Mouse (Mus musculus): ENCODE data around the gene Ctps2. TPM values are rescaled to one million over a fixed set of nuclear protein-coding genes. Genes with fewer than 3 reads are reported as not detected.

Gene Ctps2
- polyA plus RNA-seq, 1 experiment from 2014 or later, result 77.7 TPM

DNA sequence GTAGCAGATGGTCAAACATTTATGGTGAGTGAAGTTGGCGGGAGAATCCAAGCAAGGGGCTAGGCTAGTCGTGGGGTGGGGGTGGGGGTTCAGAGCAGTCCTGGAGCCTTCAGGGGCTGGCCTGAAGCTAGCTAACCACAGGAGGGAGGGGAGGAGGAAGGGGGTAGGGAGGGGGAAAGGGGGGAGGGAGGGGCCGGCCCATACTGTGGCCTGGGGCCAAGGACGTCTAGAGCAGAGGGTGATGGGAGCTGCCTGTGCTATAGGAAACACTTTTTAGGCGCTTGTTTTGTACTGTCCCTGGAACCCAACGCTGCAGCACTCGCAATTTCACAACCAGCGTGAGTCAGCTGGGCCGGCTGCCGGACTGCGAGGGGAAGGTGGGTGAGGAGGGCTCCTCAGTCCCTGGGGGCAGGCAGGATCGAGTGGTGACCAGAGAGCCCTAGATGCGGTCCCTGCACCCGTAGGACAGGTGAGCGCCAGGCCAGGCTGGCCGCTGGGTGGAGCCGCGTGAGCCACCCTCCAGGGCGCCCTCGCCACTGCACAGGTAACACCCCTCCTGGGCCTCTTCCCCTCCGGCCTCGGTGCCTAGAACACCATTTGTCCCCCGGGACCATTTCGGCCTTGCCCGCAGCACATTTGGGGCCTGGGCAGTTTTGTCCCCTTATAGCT is 467 bp downstream of the Ctps2 start:
- peak; percentile 84 for DNase-seq (ENCODE audit: low spot score)
- Histone ChIP-seq H3K27ac (replicated peaks; ENCODE audit: low read depth, low read length) (peak overlapping the region; percentile 79), H3K4me1 (ENCODE audit: control insufficient read depth, insufficient read depth, low read length) (0 out of 2 replicates have a peak, but pooled peaks cover 3% of the 10 kb centered on the region), H3K4me3 (ENCODE audit: low read depth, low read length) (peak overlapping the region; percentile 61), H3K9me3 (ENCODE audit: control insufficient read depth, low read length) (no peaks in the 10 kb centered on the region), H3K4me2 (ENCODE audit: low read depth, low read length) (peak overlapping the region; percentile 64), H3K36me3 (ENCODE audit: control insufficient read depth, insufficient read depth, low read length) (no peaks in the 10 kb centered on the region), H3K9ac (ENCODE audit: low read depth, low read length) (peak overlapping the region; percentile 73), H3K27me3 (replicated peaks; ENCODE audit: control insufficient read depth, insufficient read depth, low read length) (no peaks in the 10 kb centered on the region)
- WGBS, result 24% methylated on average over 12 of the region's 25 CpGs
- ATAC-seq (ENCODE audit: low read depth), result peak; percentile 89

GRCm38 (mm10) chrX:162902040-162902734 is 1.1 kb downstream of the Ctps2 start:
- peak overlapping the region; percentile 73 for H3K9ac ChIP-seq (ENCODE audit: low read depth, low read length)
- no peaks in the 10 kb centered on the region for H3K36me3 ChIP-seq (ENCODE audit: control insufficient read depth, insufficient read depth, low read length)
- no peaks in the 10 kb centered on the region for H3K27me3 ChIP-seq (replicated peaks; ENCODE audit: control insufficient read depth, insufficient read depth, low read length)
- WGBS, result 32% methylated on average over 26 of the region's 29 CpGs
- H3K4me1 ChIP-seq (ENCODE audit: control insufficient read depth, insufficient read depth, low read length), result 0 out of 2 replicates have a peak, but pooled peaks cover 3% of the 10 kb centered on the region
- H3K9me3 ChIP-seq (ENCODE audit: control insufficient read depth, low read length), result no peaks in the 10 kb centered on the region
- peak overlapping the region; percentile 79 for H3K27ac ChIP-seq (replicated peaks; ENCODE audit: low read depth, low read length)
- H3K4me3 ChIP-seq (ENCODE audit: low read depth, low read length), result peak overlapping the region; percentile 61
- DNase-seq (ENCODE audit: low spot score) (peak; percentile 22), ATAC-seq (ENCODE audit: low read depth) (peak; percentile 66)
- peak overlapping the region; percentile 64 for H3K4me2 ChIP-seq (ENCODE audit: low read depth, low read length)

DNA sequence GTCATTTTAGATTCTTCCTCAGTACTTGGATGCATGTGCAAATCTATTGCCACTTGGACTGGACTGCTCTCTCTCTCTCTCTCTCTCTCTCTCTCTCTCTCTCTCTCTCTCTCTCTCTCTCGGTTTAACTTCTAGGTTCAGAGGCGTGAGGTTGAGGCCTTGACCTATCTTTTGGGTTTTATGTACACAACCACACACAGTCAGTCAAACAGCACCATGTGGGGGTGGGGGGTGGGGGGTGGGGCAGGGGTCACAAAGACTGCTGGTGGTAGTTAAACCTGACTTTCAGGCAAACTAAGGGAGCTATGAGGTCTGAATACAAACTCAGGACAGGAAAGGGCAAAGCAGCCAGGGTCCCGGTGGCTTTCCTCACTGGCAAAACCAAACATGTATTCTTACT is 6.5 kb downstream of the Ctps2 start:
- Histone ChIP-seq H3K36me3 (ENCODE audit: control insufficient read depth, insufficient read depth, low read length) (peaks cover 5% of the 10 kb centered on the region; the same call in 1 of the 2 replicates), H3K4me3 (ENCODE audit: low read depth, low read length) (no peak overlapping the region), H3K9ac (ENCODE audit: low read depth, low read length) (no peak overlapping the region), H3K27ac (replicated peaks; ENCODE audit: low read depth, low read length) (no peak overlapping the region), H3K4me2 (ENCODE audit: low read depth, low read length) (no peak overlapping the region), H3K9me3 (ENCODE audit: control insufficient read depth, low read length) (no peaks in the 10 kb centered on the region), H3K4me1 (ENCODE audit: control insufficient read depth, insufficient read depth, low read length) (0 out of 2 replicates have a peak, but pooled peaks cover 2% of the 10 kb centered on the region), H3K27me3 (replicated peaks; ENCODE audit: control insufficient read depth, insufficient read depth, low read length) (no peaks in the 10 kb centered on the region)
- 64% methylated on average over 3 of the region's 3 CpGs for WGBS
- DNase-seq (ENCODE audit: low spot score) (no peak), ATAC-seq (ENCODE audit: low read depth) (no peak)

GRCm38 (mm10) chrX:162913651-162914050 is 12.6 kb downstream of the Ctps2 start:
- Histone ChIP-seq H3K9ac (ENCODE audit: low read depth, low read length) (no peak overlapping the region), H3K27me3 (replicated peaks; ENCODE audit: control insufficient read depth, insufficient read depth, low read length) (no peaks in the 10 kb centered on the region), H3K4me1 (ENCODE audit: control insufficient read depth, insufficient read depth, low read length) (no peaks in the 10 kb centered on the region), H3K4me2 (ENCODE audit: low read depth, low read length) (no peak overlapping the region), H3K36me3 (ENCODE audit: control insufficient read depth, insufficient read depth, low read length) (peaks cover 14% of the 10 kb centered on the region), H3K4me3 (ENCODE audit: low read depth, low read length) (no peak overlapping the region), H3K27ac (replicated peaks; ENCODE audit: low read depth, low read length) (no peak overlapping the region), H3K9me3 (ENCODE audit: control insufficient read depth, low read length) (no peaks in the 10 kb centered on the region)
- DNase-seq (ENCODE audit: low spot score) (no peak), ATAC-seq (ENCODE audit: low read depth) (no peak)
- 91% methylated on average over 3 of the region's 3 CpGs for WGBS

DNA sequence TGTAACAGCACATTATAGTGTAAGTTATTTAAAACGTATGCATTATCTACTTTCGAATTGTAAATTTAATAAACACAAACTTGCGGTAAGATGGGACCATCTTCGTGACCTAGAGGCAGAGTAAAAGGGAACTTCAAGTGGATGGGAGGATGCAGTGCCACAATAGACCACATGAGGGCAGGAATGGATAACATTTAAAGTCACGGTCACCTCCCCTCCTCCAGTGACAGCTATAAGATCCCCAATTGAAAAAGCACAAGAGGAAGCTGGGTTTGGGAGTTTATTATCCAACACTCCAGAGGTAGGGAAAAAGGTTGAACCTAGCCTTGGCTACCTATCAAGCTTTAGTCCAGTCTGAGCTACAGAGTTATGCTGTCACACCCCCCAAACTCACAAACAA is 14.7 kb downstream of the Ctps2 start:
- Histone ChIP-seq H3K9me3 (ENCODE audit: control insufficient read depth, low read length) (no peaks in the 10 kb centered on the region), H3K27me3 (replicated peaks; ENCODE audit: control insufficient read depth, insufficient read depth, low read length) (no peaks in the 10 kb centered on the region), H3K9ac (ENCODE audit: low read depth, low read length) (no peak overlapping the region), H3K36me3 (ENCODE audit: control insufficient read depth, insufficient read depth, low read length) (peaks cover 10% of the 10 kb centered on the region), H3K4me2 (ENCODE audit: low read depth, low read length) (no peak overlapping the region), H3K4me1 (ENCODE audit: control insufficient read depth, insufficient read depth, low read length) (no peaks in the 10 kb centered on the region), H3K27ac (replicated peaks; ENCODE audit: low read depth, low read length) (no peak overlapping the region), H3K4me3 (ENCODE audit: low read depth, low read length) (no peak overlapping the region)
- DNase-seq (ENCODE audit: low spot score), result peak; percentile 43
- ATAC-seq (ENCODE audit: low read depth), result no peak
- 36% methylated on average over 5 of the region's 5 CpGs for WGBS

- 81% methylated on average over 8 of the region's 8 CpGs for WGBS
- H3K4me3 ChIP-seq (ENCODE audit: low read depth, low read length), result no peak overlapping the region
- H3K9me3 ChIP-seq (ENCODE audit: control insufficient read depth, low read length), result no peaks in the 10 kb centered on the region
- ATAC-seq (ENCODE audit: low read depth) (no peak), DNase-seq (ENCODE audit: low spot score) (no peak)
- no peaks in the 10 kb centered on the region for H3K4me1 ChIP-seq (ENCODE audit: control insufficient read depth, insufficient read depth, low read length)
- H3K9ac ChIP-seq (ENCODE audit: low read depth, low read length), result no peak overlapping the region
- H3K36me3 ChIP-seq (ENCODE audit: control insufficient read depth, insufficient read depth, low read length), result peaks cover 19% of the 10 kb centered on the region; the same call in 1 of the 2 replicates
- H3K4me2 ChIP-seq (ENCODE audit: low read depth, low read length), result no peak overlapping the region
- H3K27ac ChIP-seq (replicated peaks; ENCODE audit: low read depth, low read length), result no peak overlapping the region
- H3K27me3 ChIP-seq (replicated peaks; ENCODE audit: control insufficient read depth, insufficient read depth, low read length), result no peaks in the 10 kb centered on the region
Observed at GRCm38 (mm10) chrX:162921487-162922125, 20.6 kb downstream of the Ctps2 start.

DNA sequence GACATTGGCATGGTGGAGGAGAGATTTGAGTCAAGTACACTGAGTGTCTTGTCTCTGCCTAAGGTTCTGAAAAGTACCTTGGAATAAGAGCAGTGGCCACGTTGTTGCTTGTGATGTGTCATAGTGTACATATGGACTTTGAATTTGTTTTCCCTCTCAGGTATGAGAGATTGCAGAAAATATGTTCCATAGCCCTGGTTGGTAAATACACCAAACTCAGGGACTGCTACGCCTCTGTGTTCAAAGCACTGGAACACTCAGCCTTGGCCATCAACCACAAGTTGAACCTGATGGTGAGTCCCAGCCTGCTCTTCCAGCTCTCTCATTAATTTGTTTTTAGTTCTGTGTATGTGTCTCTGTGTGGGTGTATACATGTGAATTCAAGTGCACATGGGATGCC is 30.4 kb downstream of the Ctps2 start:
- H3K9ac ChIP-seq (ENCODE audit: low read depth, low read length), result no peak overlapping the region
- DNase-seq (ENCODE audit: low spot score), result no peak
- no peak for ATAC-seq (ENCODE audit: low read depth)
- no peaks in the 10 kb centered on the region for H3K4me1 ChIP-seq (ENCODE audit: control insufficient read depth, insufficient read depth, low read length)
- H3K9me3 ChIP-seq (ENCODE audit: control insufficient read depth, low read length), result no peaks in the 10 kb centered on the region
- no peak overlapping the region for H3K27ac ChIP-seq (replicated peaks; ENCODE audit: low read depth, low read length)
- H3K36me3 ChIP-seq (ENCODE audit: control insufficient read depth, insufficient read depth, low read length), result peaks cover 20% of the 10 kb centered on the region
- H3K4me3 ChIP-seq (ENCODE audit: low read depth, low read length), result no peak overlapping the region
- no peak overlapping the region for H3K4me2 ChIP-seq (ENCODE audit: low read depth, low read length)
- H3K27me3 ChIP-seq (replicated peaks; ENCODE audit: control insufficient read depth, insufficient read depth, low read length), result no peaks in the 10 kb centered on the region
- WGBS, result 91% methylated on average over 2 of the region's 2 CpGs

DNA sequence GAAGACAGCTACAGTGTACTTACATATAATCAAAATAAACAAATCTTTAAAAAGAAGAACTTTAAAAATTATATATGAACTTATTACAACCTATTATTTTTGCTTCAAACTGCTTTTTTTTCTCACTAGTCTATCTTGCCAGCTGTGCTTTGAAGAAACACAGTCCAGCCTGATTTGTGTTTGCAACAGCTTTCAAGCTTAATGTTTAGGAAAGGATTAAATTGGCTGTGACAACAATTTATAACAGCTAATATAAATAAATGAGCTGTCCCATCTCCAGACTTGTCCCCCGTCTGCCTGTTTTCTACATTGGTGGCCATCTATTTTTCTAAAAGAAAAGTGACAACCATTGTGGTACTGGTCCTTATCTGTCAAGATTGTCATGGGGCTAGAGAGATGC is 41.0 kb downstream of the Ctps2 start:
- no peak overlapping the region for H3K4me3 ChIP-seq (ENCODE audit: low read depth, low read length)
- no peaks in the 10 kb centered on the region for H3K4me1 ChIP-seq (ENCODE audit: control insufficient read depth, insufficient read depth, low read length)
- H3K27ac ChIP-seq (replicated peaks; ENCODE audit: low read depth, low read length), result no peak overlapping the region
- no peaks in the 10 kb centered on the region for H3K9me3 ChIP-seq (ENCODE audit: control insufficient read depth, low read length)
- no peak overlapping the region for H3K9ac ChIP-seq (ENCODE audit: low read depth, low read length)
- no peak for DNase-seq (ENCODE audit: low spot score)
- 90% methylated on average over 1 of the region's 1 CpGs for WGBS
- no peaks in the 10 kb centered on the region for H3K27me3 ChIP-seq (replicated peaks; ENCODE audit: control insufficient read depth, insufficient read depth, low read length)
- no peak overlapping the region for H3K4me2 ChIP-seq (ENCODE audit: low read depth, low read length)
- no peak for ATAC-seq (ENCODE audit: low read depth)
- H3K36me3 ChIP-seq (ENCODE audit: control insufficient read depth, insufficient read depth, low read length), result 0 out of 2 replicates have a peak, but pooled peaks cover 5% of the 10 kb centered on the region

All from embryonic facial prominence, embryonic 14.5 days (tissue).